Mouse (Mus musculus) stomach, postnatal 0 days (tissue): ENCODE results near the gene Spint2. TPM values are rescaled to one million over a fixed set of nuclear protein-coding genes. Genes with fewer than 3 reads are reported as not detected.

Source experiments
- ATAC-seq: fragments of 200-750 bp; cut with Nextera tagmentation; 2 replicates; pipeline ENCODE4 v1.8.0; 2017; ENCODE audit not compliant: low FRiP score, low TSS enrichment
- DNase-seq: peaks from one replicate; pipeline ENCODE4 v3.0.0-alpha.2; 2016; ENCODE audit warnings: low spot score
- H3K27ac ChIP-seq: fragments of 300-500 bp; sonication (generic); replicated peaks from 2 replicates; pipeline ENCODE4 v1.5.1; 2014; ENCODE audit warnings: mild to moderate bottlenecking, control low read depth
- H3K27me3 ChIP-seq: fragments of 300-500 bp; sonication (generic); 2 replicates; pipeline ENCODE4 v1.6.1; 2014; ENCODE audit warnings: low read length; ENCODE audit not compliant: control insufficient read depth, insufficient read depth
- H3K36me3 ChIP-seq: fragments of 300-500 bp; sonication (generic); 2 replicates; pipeline ENCODE4 v1.6.1; 2014; ENCODE audit warnings: low read length, mixed read lengths; ENCODE audit not compliant: control insufficient read depth, insufficient read depth
- H3K4me1 ChIP-seq: fragments of 300-500 bp; sonication (generic); replicated peaks from 2 replicates; pipeline ENCODE4 v1.6.1; 2014; ENCODE audit warnings: antibody characterized with exemption; ENCODE audit not compliant: control insufficient read depth, insufficient read depth
- H3K4me2 ChIP-seq: fragments of 300-500 bp; sonication (generic); replicated peaks from 2 replicates; pipeline ENCODE4 v1.6.1; 2014; ENCODE audit warnings: low read depth, mild to moderate bottlenecking, control low read depth, moderate library complexity
- H3K4me3 ChIP-seq: fragments of 300-500 bp; sonication (generic); 2 replicates; pipeline ENCODE4 v1.5.1; 2014; ENCODE audit warnings: low read depth, low read length, control low read depth
- H3K9ac ChIP-seq: fragments of 300-500 bp; sonication (generic); 2 replicates; pipeline ENCODE4 v1.6.1; 2014; ENCODE audit warnings: mild to moderate bottlenecking, low read length, control low read depth, mixed read lengths
- H3K9me3 ChIP-seq: fragments of 300-500 bp; sonication (generic); 2 replicates; pipeline ENCODE4 v1.6.1; 2016; ENCODE audit warnings: low read length; ENCODE audit not compliant: control insufficient read depth
- CTCF ChIP-seq: IDR thresholded peaks from 2 replicates; pipeline ENCODE4 v1.5.1; 2016; ENCODE audit warnings: antibody characterized with exemption, low read depth, mild to moderate bottlenecking, moderate library complexity
- EP300 ChIP-seq: optimal IDR thresholded peaks from 2 replicates; pipeline ENCODE3; 2016; ENCODE audit warnings: antibody characterized with exemption
- WGBS: fragments of 180-500 bp; shearing (Covaris S2); extraction: QIAGEN DNeasy Blood & Tissue Kit; methylation state at CpG from one replicate; pipeline ENCODE4 v1.1.7; 2014; 5-methylcytosine and 5-hydroxymethylcytosine counted together
- polyA plus RNA-seq: library from polyadenylated mRNA; unstranded; fragments of >200 nt; fragmentation: Nextera tagmentation; extraction: Ambion mirVana; gene quantifications from 2 replicates; pipeline ENCODE4 v1.2.1, GENCODE M21; 2015

Gene Spint2
- polyA plus RNA-seq, 1 experiment from 2014 or later, result 638 TPM

DNA sequence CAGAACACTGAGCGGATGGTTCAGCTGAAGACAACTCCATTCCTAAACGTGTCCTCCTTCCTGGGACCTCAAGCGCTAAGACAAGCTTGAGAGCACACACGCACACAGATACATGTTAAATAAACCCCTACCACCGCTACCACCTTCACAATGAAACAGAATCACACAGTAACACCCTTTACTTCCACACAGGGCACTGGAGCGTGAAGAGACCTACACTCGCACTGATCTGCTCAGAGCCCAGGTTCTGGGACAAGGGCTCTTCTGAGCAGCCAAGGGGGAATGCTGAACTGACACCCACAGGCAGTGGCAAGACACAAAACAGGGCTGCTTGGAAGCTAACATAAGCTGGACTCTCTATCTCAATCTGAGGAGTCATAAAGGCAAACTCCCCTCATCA, 16.1 kb downstream of the Spint2 start:
- 66% methylated on average over 7 of the region's 7 CpGs for WGBS

DNA sequence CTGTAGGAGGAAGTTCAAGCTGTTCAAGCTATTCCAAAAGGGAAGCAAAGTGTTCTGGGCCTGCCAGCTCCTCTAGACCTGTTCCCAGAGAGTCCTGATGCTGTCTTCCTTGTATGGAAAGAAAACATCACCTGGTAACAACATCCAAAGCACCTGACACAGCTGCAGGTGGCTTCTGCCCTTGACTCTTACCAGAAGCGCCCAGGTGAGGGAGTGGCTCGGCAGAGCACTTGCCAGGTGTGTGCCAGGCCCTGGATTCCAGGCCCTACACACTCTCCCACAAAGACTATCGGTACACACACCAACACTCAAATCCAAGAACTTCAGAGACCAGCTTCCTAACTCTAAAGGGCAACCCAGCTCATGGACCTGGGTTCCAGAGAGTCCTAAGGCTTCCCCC, 17.9 kb downstream of the Spint2 start:
- TF ChIP-seq CTCF (no peak), EP300 (no peak)
- Histone ChIP-seq H3K4me1 (no peaks in the 10 kb centered on the region), H3K9me3 (no peaks in the 10 kb centered on the region), H3K27ac (peak overlapping the region; percentile 50), H3K36me3 (no peaks in the 10 kb centered on the region), H3K9ac (no peak overlapping the region), H3K4me3 (no peak overlapping the region), H3K4me2 (no peak overlapping the region), H3K27me3 (no peaks in the 10 kb centered on the region)
- DNase-seq (no peak), ATAC-seq (peak; percentile 60)
- WGBS, result 61% methylated on average over 3 of the region's 3 CpGs

More for the DNA sequence above, 16.1 kb downstream of the Spint2 start:
- H3K36me3 ChIP-seq, result no peaks in the 10 kb centered on the region
- H3K4me3 ChIP-seq, result no peak overlapping the region
- no peak for DNase-seq
- no peaks in the 10 kb centered on the region for H3K4me1 ChIP-seq
- no peak for ATAC-seq
- TF ChIP-seq CTCF (no peak), EP300 (no peak)
- no peaks in the 10 kb centered on the region for H3K9me3 ChIP-seq
- no peak overlapping the region for H3K9ac ChIP-seq
- H3K27me3 ChIP-seq, result no peaks in the 10 kb centered on the region
- no peak overlapping the region for H3K4me2 ChIP-seq
- peak overlapping the region; percentile 53 for H3K27ac ChIP-seq

- DNase-seq (no peak), ATAC-seq (no peak)
- Histone ChIP-seq H3K36me3 (no peaks in the 10 kb centered on the region; the same call in 1 of the 2 replicates), H3K27me3 (no peaks in the 10 kb centered on the region), H3K4me1 (no peaks in the 10 kb centered on the region), H3K9ac (no peak overlapping the region), H3K4me2 (no peak overlapping the region), H3K4me3 (no peak overlapping the region), H3K9me3 (no peaks in the 10 kb centered on the region), H3K27ac (peak overlapping the region; percentile 40)
- TF ChIP-seq EP300, result no peak
- TF ChIP-seq CTCF, result no peak
- 60% methylated on average over 6 of the region's 6 CpGs for WGBS
Observed at GRCm38 (mm10) chr7:29262151-29262550, 19.6 kb downstream of the Spint2 start.

DNA sequence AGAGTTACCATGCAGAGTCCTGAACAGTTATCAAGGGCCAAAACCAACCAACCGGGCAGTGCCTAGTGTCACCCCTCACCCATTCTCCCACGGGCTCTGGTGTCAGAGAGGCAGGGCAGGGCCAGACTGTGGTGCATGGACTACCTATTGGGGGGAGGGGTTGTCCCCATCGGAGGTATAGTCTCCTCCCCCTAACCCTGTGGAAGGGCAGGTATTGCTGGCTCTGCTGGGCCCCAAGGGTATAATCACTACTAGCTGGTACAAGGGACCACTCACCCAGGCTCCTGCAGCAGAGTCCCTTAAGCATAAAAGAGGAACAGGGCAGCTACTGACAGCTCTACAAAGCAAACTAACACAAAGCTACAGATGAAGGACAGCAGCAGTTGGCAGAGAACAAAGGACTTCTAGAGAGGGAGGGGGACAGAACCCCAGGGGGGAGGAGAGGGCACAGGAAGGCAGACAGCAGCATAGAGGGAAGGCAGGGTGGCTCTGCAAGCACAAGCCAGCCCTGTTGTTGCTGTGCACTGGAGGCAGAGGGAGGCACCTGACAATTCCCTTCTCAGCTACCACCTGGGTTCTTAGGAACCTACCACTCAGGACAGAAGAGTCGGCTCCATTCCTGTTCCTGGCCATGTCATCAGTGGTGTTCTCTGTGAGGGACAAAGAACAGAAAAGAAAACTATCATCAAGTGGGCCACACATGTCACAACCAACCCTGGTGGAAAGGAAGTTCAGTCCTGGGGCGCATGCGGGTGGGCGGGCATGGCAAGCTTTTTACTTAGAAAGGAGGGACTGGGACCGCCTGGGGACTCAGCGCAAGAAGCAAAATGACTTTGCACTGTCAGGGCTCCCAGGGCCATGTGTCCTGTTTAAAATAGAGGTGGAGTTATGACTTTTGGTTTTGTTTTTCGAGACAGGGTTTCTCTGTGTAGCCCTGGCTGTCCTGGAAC, 21.7 kb downstream of the Spint2 start:
- Histone ChIP-seq H3K4me2 (no peak overlapping the region), H3K36me3 (no peaks in the 10 kb centered on the region; the same call in 1 of the 2 replicates), H3K9ac (no peak overlapping the region), H3K27ac (no peak overlapping the region), H3K27me3 (no peaks in the 10 kb centered on the region), H3K4me3 (no peak overlapping the region), H3K4me1 (no peaks in the 10 kb centered on the region), H3K9me3 (no peaks in the 10 kb centered on the region)
- no peak for ATAC-seq
- no peak for DNase-seq
- 78% methylated on average over 10 of the region's 10 CpGs for WGBS
- no peak for TF ChIP-seq CTCF
- TF ChIP-seq EP300, result no peak

DNA sequence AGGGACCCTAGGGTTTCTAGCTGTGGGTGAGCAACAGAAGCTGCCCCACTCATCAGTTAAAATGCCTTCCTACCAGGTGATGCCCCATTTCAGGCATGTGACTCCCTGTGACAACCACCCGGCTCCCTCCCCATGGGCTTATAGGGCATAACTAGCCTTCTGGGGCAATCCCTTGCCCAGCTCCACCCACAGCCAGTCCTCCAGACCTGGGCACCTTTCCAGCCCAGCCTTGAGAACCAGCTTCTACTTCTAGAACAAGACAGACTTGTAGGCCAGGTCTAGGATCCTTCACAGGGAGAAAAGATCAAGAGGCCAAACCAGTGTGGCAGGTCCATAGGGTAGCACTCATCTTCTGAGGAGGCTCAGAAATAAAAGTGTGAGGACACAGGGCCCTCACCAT, 24.3 kb downstream of the Spint2 start:
- TF ChIP-seq CTCF, result no peak
- no peak for TF ChIP-seq EP300
- H3K9ac ChIP-seq, result 0 out of 2 replicates have a peak overlapping the region, but pooled peaks have one; percentile 1
- no peak overlapping the region for H3K4me3 ChIP-seq
- no peaks in the 10 kb centered on the region for H3K9me3 ChIP-seq
- H3K4me2 ChIP-seq, result no peak overlapping the region
- no peak; the same call in 1 of the 2 replicates for ATAC-seq
- peak overlapping the region; percentile 30 for H3K27ac ChIP-seq
- no peak for DNase-seq
- WGBS, result 64% methylated on average over 1 of the region's 1 CpGs
- no peaks in the 10 kb centered on the region for H3K4me1 ChIP-seq
- no peaks in the 10 kb centered on the region for H3K27me3 ChIP-seq
- no peaks in the 10 kb centered on the region; the same call in 1 of the 2 replicates for H3K36me3 ChIP-seq

- Histone ChIP-seq H3K27ac (no peak overlapping the region), H3K4me2 (no peak overlapping the region), H3K36me3 (no peaks in the 10 kb centered on the region; the same call in 1 of the 2 replicates), H3K4me3 (no peak overlapping the region), H3K27me3 (no peaks in the 10 kb centered on the region), H3K4me1 (no peaks in the 10 kb centered on the region), H3K9ac (no peak overlapping the region), H3K9me3 (no peaks in the 10 kb centered on the region)
- DNase-seq (no peak), ATAC-seq (no peak)
- TF ChIP-seq EP300 (no peak), CTCF (no peak)
- 67% methylated on average over 4 of the region's 4 CpGs for WGBS
Observed at GRCm38 (mm10) chr7:29255875-29256274, 25.8 kb downstream of the Spint2 start.
